Mouse (Mus musculus): ENCODE data around the gene Sptbn1.

Sptbn1 gene

GRCm38 (mm10) chr11:30211663-30212416 lies 56.1 kb downstream of the Sptbn1 start:
- DNase-seq (ENCODE audit: low spot score in 2 of 2): no peak

GRCm38 (mm10) chr11:30211141-30211540 lies 56.8 kb downstream of the Sptbn1 start:
- no peak for DNase-seq (ENCODE audit: low spot score in 2 of 2)

- DNase-seq (ENCODE audit: low spot score in 2 of 2): no peak
Observed at GRCm38 (mm10) chr11:30210100-30210811, 57.7 kb downstream of the Sptbn1 start.

GRCm38 (mm10) chr11:30209495-30209894 lies 58.5 kb downstream of the Sptbn1 start:
- DNase-seq (ENCODE audit: low spot score in 2 of 2): no peak

- no peak for DNase-seq (ENCODE audit: low spot score in 2 of 2)
Observed at GRCm38 (mm10) chr11:30204398-30204797, 63.6 kb downstream of the Sptbn1 start.

- DNase-seq (ENCODE audit: low spot score in 2 of 2): no peak
Observed at GRCm38 (mm10) chr11:30200391-30200790, 67.6 kb downstream of the Sptbn1 start.

GRCm38 (mm10) chr11:30198091-30198675 lies 69.8 kb downstream of the Sptbn1 start:
- DNase-seq (ENCODE audit: low spot score in 2 of 2): peak; percentile 45 to 55

GRCm38 (mm10) chr11:30197564-30198090 lies 70.3 kb downstream of the Sptbn1 start:
- peak in 1 of 2 experiments; percentile 42 for DNase-seq (ENCODE audit: low spot score in 2 of 2)

GRCm38 (mm10) chr11:30196368-30197070 lies 71.5 kb downstream of the Sptbn1 start:
- no peak for DNase-seq (ENCODE audit: low spot score in 2 of 2)

GRCm38 (mm10) chr11:30195756-30196155 lies 72.2 kb downstream of the Sptbn1 start:
- DNase-seq (ENCODE audit: low spot score in 2 of 2): no peak

- DNase-seq (ENCODE audit: low spot score in 2 of 2): no peak
Observed at GRCm38 (mm10) chr11:30194800-30195199, 73.2 kb downstream of the Sptbn1 start.

- DNase-seq (ENCODE audit: low spot score in 2 of 2): no peak
Observed at GRCm38 (mm10) chr11:30190959-30191358, 77.0 kb downstream of the Sptbn1 start.

GRCm38 (mm10) chr11:30190119-30190518 lies 77.9 kb downstream of the Sptbn1 start:
- no peak for DNase-seq (ENCODE audit: low spot score in 2 of 2)

GRCm38 (mm10) chr11:30186902-30187470 lies 81.0 kb downstream of the Sptbn1 start:
- DNase-seq (ENCODE audit: low spot score in 2 of 2): no peak

GRCm38 (mm10) chr11:30184527-30184926 lies 83.4 kb downstream of the Sptbn1 start:
- DNase-seq (ENCODE audit: low spot score in 2 of 2): no peak

- no peak for DNase-seq (ENCODE audit: low spot score in 2 of 2)
Observed at GRCm38 (mm10) chr11:30182716-30183411, 85.1 kb downstream of the Sptbn1 start.

GRCm38 (mm10) chr11:30178193-30178592 lies 89.8 kb downstream of the Sptbn1 start:
- no peak for DNase-seq (ENCODE audit: low spot score in 2 of 2)

GRCm38 (mm10) chr11:30177145-30177840 lies 90.7 kb downstream of the Sptbn1 start:
- no peak for DNase-seq (ENCODE audit: low spot score in 2 of 2)

- DNase-seq (ENCODE audit: low spot score in 2 of 2): no peak
Observed at GRCm38 (mm10) chr11:30176111-30176510, 91.9 kb downstream of the Sptbn1 start.

- no peak for DNase-seq (ENCODE audit: low spot score in 2 of 2)
Observed at GRCm38 (mm10) chr11:30175623-30176022, 92.4 kb downstream of the Sptbn1 start.
